9 mouse cellular contexts compared by ENCODE assay signal in genomic region chr5:115514896-115515587, GRCm38 (mm10). TPM values are rescaled to one million over a fixed set of nuclear protein-coding genes. Genes with fewer than 3 reads are reported as not detected.
DNase-seq lines count a peak whose midpoint lies in the region; ATAC-seq and TF ChIP-seq lines count a peak whose summit lies in the region.
"Had no signal": no experiment of that assay in that cellular context is flagged by ENCODE, and none has a peak within 500 bp of the region (broad histone marks: within the 10 kb centered on the region; RNA-seq: fewer than 3 reads in every experiment).

No protein-coding gene starts in this region.

- peak overlapping the region; percentile 4; the same call in 1 of the 2 replicates for H3K4me2 ChIP-seq in forebrain, embryonic 13.5 days
- H3K4me2 ChIP-seq in limb, embryonic 13.5 days (replicated peaks): peak overlapping the region; percentile 57
- peak overlapping the region; percentile 50 for H3K4me2 ChIP-seq in myocyte (ENCODE audit: low read depth)

- H3K9ac ChIP-seq in liver, adult 2 months (ENCODE audit: low read depth, low read length): peak overlapping the region; percentile 74
- no peak overlapping the region for H3K9ac ChIP-seq in forebrain, embryonic 13.5 days
- H3K9ac ChIP-seq in limb, embryonic 13.5 days: peak overlapping the region; percentile 53

- H3K4me1 ChIP-seq in liver, adult 2 months (ENCODE audit: control insufficient read depth, insufficient read depth, low read length): peaks cover 43% of the 10 kb centered on the region
- H3K4me1 ChIP-seq in forebrain, embryonic 13.5 days: peaks cover 15% of the 10 kb centered on the region
- peaks cover 50% of the 10 kb centered on the region for H3K4me1 ChIP-seq in limb, embryonic 13.5 days

- ATAC-seq in forebrain, embryonic 13.5 days: peak; percentile 13; the same call in 1 of the 2 replicates
- peak; percentile 83 for ATAC-seq in limb, embryonic 13.5 days (ENCODE audit: low FRiP score, low read depth)

- WGBS in liver, adult 2 months: 11% methylated on average over 20 of the region's 20 CpGs
- 63% methylated on average over 20 of the region's 20 CpGs for WGBS in forebrain, embryonic 13.5 days
- 23% methylated on average over 20 of the region's 20 CpGs for WGBS in limb, embryonic 13.5 days

- TF ChIP-seq POLR2A in liver, adult 2 months (IDR thresholded peaks at IDR 0.05; ENCODE audit: extremely low read depth, insufficient read depth, low read length): no peak
- TF ChIP-seq POLR2A in myocyte (IDR thresholded peaks at IDR 0.05; ENCODE audit: insufficient read length, low read depth): no peak

- H3K27me3 ChIP-seq in liver, adult 2 months (ENCODE audit: control insufficient read depth, insufficient read depth, low read length): no peaks in the 10 kb centered on the region
- H3K27me3 ChIP-seq in forebrain, embryonic 13.5 days: no peaks in the 10 kb centered on the region
- no peaks in the 10 kb centered on the region for H3K27me3 ChIP-seq in limb, embryonic 13.5 days
- H3K27me3 ChIP-seq in myocyte (ENCODE audit: control insufficient read depth, insufficient read depth, insufficient read length): no peaks in the 10 kb centered on the region

- H3ac ChIP-seq in myocyte (ENCODE audit: control insufficient read depth, insufficient read length): no peak overlapping the region

- peaks cover 33% of the 10 kb centered on the region for H3K79me2 ChIP-seq in liver, adult 2 months (ENCODE audit: control insufficient read depth, insufficient read depth, low read length)
- H3K79me2 ChIP-seq in myocyte (ENCODE audit: control insufficient read depth, insufficient read depth): peaks cover 88% of the 10 kb centered on the region

- H3K9me3 ChIP-seq in forebrain, embryonic 13.5 days (replicated peaks): no peaks in the 10 kb centered on the region
- H3K9me3 ChIP-seq in limb, embryonic 13.5 days: no peaks in the 10 kb centered on the region

- peak overlapping the region; percentile 92 for H3K27ac ChIP-seq in liver, adult 2 months (replicated peaks; ENCODE audit: insufficient read depth, low read depth, low read length)
- peak overlapping the region; percentile 48 for H3K27ac ChIP-seq in forebrain, embryonic 13.5 days
- H3K27ac ChIP-seq in limb, embryonic 13.5 days: peak overlapping the region; percentile 93

- peak; percentile 55 for DNase-seq in liver, adult 2 months (ENCODE audit: extremely low read depth, low read depth, low spot score)
- no peak for DNase-seq in liver
- DNase-seq in heart, postnatal 4 days: peak; percentile 80
- DNase-seq in natural killer cell, adult 2 months (ENCODE audit: low spot score in 2 of 2): no peak
- DNase-seq in layer of hippocampus, adult 11-12 months (ENCODE audit: low spot score): no peak

- H3K36me3 ChIP-seq in liver, adult 2 months (ENCODE audit: control insufficient read depth, insufficient read depth, low read length): no peaks in the 10 kb centered on the region
- no peaks in the 10 kb centered on the region for H3K36me3 ChIP-seq in forebrain, embryonic 13.5 days (ENCODE audit: poor library complexity, severe bottlenecking)
- peaks cover 36% of the 10 kb centered on the region for H3K36me3 ChIP-seq in limb, embryonic 13.5 days
- peaks cover 5% of the 10 kb centered on the region for H3K36me3 ChIP-seq in myocyte (ENCODE audit: control insufficient read depth, insufficient read depth)

- no peak for TF ChIP-seq CTCF in liver, adult 2 months (IDR thresholded peaks at IDR 0.05; ENCODE audit: low read depth, low read length)

- H3K4me3 ChIP-seq in liver, adult 2 months (ENCODE audit: insufficient read depth, low read depth, low read length): peak overlapping the region; percentile 37; the same call in 1 of the 2 replicates
- no peak overlapping the region for H3K4me3 ChIP-seq in forebrain, embryonic 13.5 days
- peak overlapping the region; percentile 10 for H3K4me3 ChIP-seq in limb, embryonic 13.5 days
- H3K4me3 ChIP-seq in myocyte: no peak overlapping the region

TF ChIP-seq in myocyte, 11 proteins besides CTCF, POLR2A, EP300 and RAD21:
- TF ChIP-seq MYOD1 (IDR thresholded peaks at IDR 0.05; ENCODE audit: control insufficient read depth in 1 of 3, insufficient read length in 2 of 3, low read depth in 2 of 3): peak in 2 of 3 experiments; percentile 1 to 24
- no peak for TF ChIP-seq REST (IDR thresholded peaks at IDR 0.05; ENCODE audit: insufficient read depth, insufficient read length)
- TF ChIP-seq SRF (IDR thresholded peaks at IDR 0.05; ENCODE audit: control insufficient read depth, insufficient read length, low read depth): no peak

RNA-seq across cellular contexts. Expression of gene Pxn, which starts 8.6 kb away (rescaled TPM):
- 10.5 and 15.2 TPM in 2 replicates for total RNA-seq in liver, adult 2 months (2014; rRNA removed)
- 33.6 and 40.2 TPM in 2 replicates for polyA plus RNA-seq in liver, adult 2 months (2012; rRNA removed)
- polyA plus RNA-seq in forebrain, embryonic 13.5 days (2015; fragmentation: Nextera tagmentation; extraction: Ambion mirVana): 16.8 and 17.7 TPM in 2 replicates
- total RNA-seq in heart, postnatal 4 days (2021): 10 to 100 TPM; 62.9 to 66.0 TPM
- polyA plus RNA-seq in limb, embryonic 13.5 days (2015; fragmentation: Nextera tagmentation; extraction: Ambion mirVana): 46.9 and 54.0 TPM in 2 replicates
- 120 TPM for polyA plus RNA-seq in myocyte (2012; fragmentation: generic; extraction: Trizol)

RNA-seq across cellular contexts. Expression of gene Sirt4, which starts 30.5 kb away (rescaled TPM):
- total RNA-seq in liver, adult 2 months (2014; rRNA removed): 11.5 and 15.0 TPM in 2 replicates
- polyA plus RNA-seq in liver, adult 2 months (2012; rRNA removed): 26.1 and 26.6 TPM in 2 replicates
- polyA plus RNA-seq in forebrain, embryonic 13.5 days (2015; fragmentation: Nextera tagmentation; extraction: Ambion mirVana): 24.7 TPM in 2 replicates
- 10 to 100 TPM; 10.5 to 12.7 TPM for total RNA-seq in heart, postnatal 4 days (2021)
- 25.8 and 27.5 TPM in 2 replicates for polyA plus RNA-seq in limb, embryonic 13.5 days (2015; fragmentation: Nextera tagmentation; extraction: Ambion mirVana)
- polyA plus RNA-seq in myocyte (2012; fragmentation: generic; extraction: Trizol): 13.6 TPM

RNA-seq across cellular contexts. Expression of gene Rplp0, which starts 44.2 kb away (rescaled TPM):
- total RNA-seq in liver, adult 2 months (2014; rRNA removed): 709 and 835 TPM in 2 replicates
- 607 and 623 TPM in 2 replicates for polyA plus RNA-seq in liver, adult 2 months (2012; rRNA removed)
- 1,081 and 1,088 TPM in 2 replicates for polyA plus RNA-seq in forebrain, embryonic 13.5 days (2015; fragmentation: Nextera tagmentation; extraction: Ambion mirVana)
- total RNA-seq in heart, postnatal 4 days (2021): 100 to 1,000 TPM; 852 to 919 TPM
- 1,446 and 1,459 TPM in 2 replicates for polyA plus RNA-seq in limb, embryonic 13.5 days (2015; fragmentation: Nextera tagmentation; extraction: Ambion mirVana)
- polyA plus RNA-seq in myocyte (2012; fragmentation: generic; extraction: Trizol): 3,361 TPM

RNA-seq across cellular contexts. Expression of gene Pla2g1b, which starts 49.0 kb away (rescaled TPM):
- total RNA-seq in liver, adult 2 months (2014; rRNA removed): 0.40 and 2.7 TPM in 2 replicates
- not detected in 2 replicates for polyA plus RNA-seq in liver, adult 2 months (2012; rRNA removed)
- polyA plus RNA-seq in forebrain, embryonic 13.5 days (2015; fragmentation: Nextera tagmentation; extraction: Ambion mirVana): not detected in 2 replicates
- total RNA-seq in heart, postnatal 4 days (2021): not detected
- not detected in 2 replicates for polyA plus RNA-seq in limb, embryonic 13.5 days (2015; fragmentation: Nextera tagmentation; extraction: Ambion mirVana)
- polyA plus RNA-seq in myocyte (2012; fragmentation: generic; extraction: Trizol): not detected
- total RNA-seq: left cerebral cortex, postnatal 10 days had no signal

RNA-seq across cellular contexts. Expression of gene Gcn1l1, which starts 50.0 kb away (rescaled TPM):
- 14.8 and 18.3 TPM in 2 replicates for total RNA-seq in liver, adult 2 months (2014; rRNA removed)
- 23.2 and 28.8 TPM in 2 replicates for polyA plus RNA-seq in liver, adult 2 months (2012; rRNA removed)
- 41.7 and 46.1 TPM in 2 replicates for polyA plus RNA-seq in forebrain, embryonic 13.5 days (2015; fragmentation: Nextera tagmentation; extraction: Ambion mirVana)
- total RNA-seq in heart, postnatal 4 days (2021): 10 to 100 TPM; 52.7 to 56.7 TPM
- 46.1 and 48.2 TPM in 2 replicates for polyA plus RNA-seq in limb, embryonic 13.5 days (2015; fragmentation: Nextera tagmentation; extraction: Ambion mirVana)
- polyA plus RNA-seq in myocyte (2012; fragmentation: generic; extraction: Trizol): 49.4 TPM

Comparison
In these comparisons a context has a peak if more than half of its experiments do, and no peak if none do; other contexts are left out.
1. DNase-seq: peak in liver, adult 2 months (single experiment) and heart, postnatal 4 days (single experiment); none in liver (single experiment), natural killer cell, adult 2 months (0 of 2) and layer of hippocampus, adult 11-12 months (single experiment).
2. H3K4me3 ChIP-seq: peak in liver, adult 2 months (single experiment) and limb, embryonic 13.5 days (single experiment); none in forebrain, embryonic 13.5 days (single experiment) and myocyte (single experiment).
3. H3K4me2 ChIP-seq: peak in every context shown above with its lines; median percentile 57 in limb, embryonic 13.5 days; 50 in myocyte; 4 in forebrain, embryonic 13.5 days.
4. Peak in every context shown above with its lines, with median percentiles within 50 percentile points of each other: H3K27ac ChIP-seq.